8 mouse cellular contexts compared by ENCODE assay signal in the genomic region with DNA sequence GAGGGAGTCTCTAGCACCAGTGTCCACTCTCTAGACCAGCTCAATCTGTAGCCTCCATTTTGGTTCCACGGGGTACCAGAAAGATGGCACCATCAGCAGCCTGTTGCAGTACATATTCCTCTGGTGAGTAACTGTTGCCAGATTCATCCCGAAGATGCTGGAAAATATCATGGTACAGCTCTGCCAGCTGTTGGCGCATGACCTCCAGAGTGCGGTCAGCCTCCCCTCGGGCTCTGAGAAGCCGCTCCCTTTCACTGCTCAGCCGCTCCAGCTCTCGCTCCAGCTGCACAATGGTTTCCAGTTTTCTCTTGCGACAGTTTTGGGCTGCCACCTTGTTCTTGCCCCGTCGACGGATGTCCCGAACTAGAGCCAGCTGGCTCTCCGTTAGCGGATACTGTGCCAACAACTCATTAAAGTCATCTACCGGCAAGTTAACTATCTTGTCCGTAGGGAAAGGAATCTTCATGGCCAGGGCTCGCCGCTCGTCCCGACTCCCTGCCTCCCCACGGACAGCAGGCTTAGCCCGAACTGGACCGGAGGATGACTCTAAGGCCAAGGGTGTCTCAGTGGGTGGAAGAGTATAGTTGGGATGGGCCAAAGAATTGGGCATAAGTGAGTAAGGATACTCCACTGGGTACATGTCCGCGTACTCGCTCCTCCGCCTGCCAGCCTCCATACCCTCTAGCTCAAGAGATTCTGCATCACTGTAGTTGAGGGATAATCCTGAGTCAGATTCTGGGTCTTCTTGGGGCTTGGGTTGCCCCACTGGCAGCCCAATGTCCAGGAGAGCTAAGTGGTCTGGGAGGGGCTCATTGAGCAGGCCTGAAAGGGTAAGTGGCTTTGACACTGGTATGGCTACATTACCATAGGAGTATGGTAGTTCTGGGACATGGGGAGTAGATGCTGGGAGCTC. TPM values are rescaled to one million over a fixed set of nuclear protein-coding genes. Genes with fewer than 3 reads are reported as not detected.
DNase-seq lines count a peak whose midpoint lies in the region; ATAC-seq lines count a peak whose summit lies in the region.

No protein-coding gene starts in this region.

- no peak overlapping the region for H3K27ac ChIP-seq in intestine, embryonic 14.5 days (ENCODE audit: low read depth)
- no peak overlapping the region for H3K27ac ChIP-seq in intestine, embryonic 15.5 days
- H3K27ac ChIP-seq in forebrain, embryonic 14.5 days (ENCODE audit: low read depth, low read length): no peak overlapping the region
- H3K27ac ChIP-seq in limb, embryonic 12.5 days: no peak overlapping the region

- H3K4me3 ChIP-seq in intestine, embryonic 14.5 days (ENCODE audit: low read depth, low read length): no peak overlapping the region
- H3K4me3 ChIP-seq in intestine, embryonic 15.5 days (replicated peaks): no peak overlapping the region
- H3K4me3 ChIP-seq in forebrain, embryonic 14.5 days (ENCODE audit: low read depth, low read length): no peak overlapping the region
- H3K4me3 ChIP-seq in limb, embryonic 12.5 days (replicated peaks): no peak overlapping the region

- H3K4me2 ChIP-seq in intestine, embryonic 14.5 days (ENCODE audit: low read length): no peak overlapping the region
- H3K4me2 ChIP-seq in intestine, embryonic 15.5 days (replicated peaks): no peak overlapping the region
- H3K4me2 ChIP-seq in forebrain, embryonic 14.5 days (ENCODE audit: low read length): no peak overlapping the region
- H3K4me2 ChIP-seq in limb, embryonic 12.5 days: no peak overlapping the region

- intact Hi-C loops in left cerebral cortex, postnatal 36 days (cut with DNase I): loop anchor here (2.0 kb wide), 1 partner anchor 58 kb away; no protein-coding TSS in a partner anchor

- peaks cover 49% of the 10 kb centered on the region for H3K36me3 ChIP-seq in intestine, embryonic 14.5 days (ENCODE audit: control insufficient read depth, insufficient read depth, low read length)
- peaks cover 32% of the 10 kb centered on the region for H3K36me3 ChIP-seq in intestine, embryonic 15.5 days
- H3K36me3 ChIP-seq in forebrain, embryonic 14.5 days (ENCODE audit: control insufficient read depth, insufficient read depth, low read length): peaks cover 54% of the 10 kb centered on the region
- H3K36me3 ChIP-seq in limb, embryonic 12.5 days: peaks cover 53% of the 10 kb centered on the region

- 83% methylated on average over 28 of the region's 28 CpGs for WGBS in intestine, embryonic 14.5 days
- WGBS in intestine, embryonic 15.5 days: 80% methylated on average over 28 of the region's 28 CpGs
- WGBS in forebrain, embryonic 14.5 days: 80% methylated on average over 28 of the region's 28 CpGs
- 86% methylated on average over 28 of the region's 28 CpGs for WGBS in limb, embryonic 12.5 days

- H3K9ac ChIP-seq in intestine, embryonic 14.5 days (ENCODE audit: low read length): no peak overlapping the region
- H3K9ac ChIP-seq in intestine, embryonic 15.5 days: no peak overlapping the region
- no peak overlapping the region for H3K9ac ChIP-seq in forebrain, embryonic 14.5 days (ENCODE audit: low read length)
- H3K9ac ChIP-seq in limb, embryonic 12.5 days (replicated peaks): no peak overlapping the region

- no peaks in the 10 kb centered on the region for H3K9me3 ChIP-seq in intestine, embryonic 14.5 days (ENCODE audit: control insufficient read depth, low read length)
- no peaks in the 10 kb centered on the region for H3K9me3 ChIP-seq in intestine, embryonic 15.5 days
- no peaks in the 10 kb centered on the region for H3K9me3 ChIP-seq in forebrain, embryonic 14.5 days (replicated peaks; ENCODE audit: control insufficient read depth, low read length)
- H3K9me3 ChIP-seq in limb, embryonic 12.5 days: no peaks in the 10 kb centered on the region

- ATAC-seq in intestine, embryonic 14.5 days (replicated peaks; ENCODE audit: low FRiP score, low TSS enrichment, low read depth): peak; percentile 10
- no peak for ATAC-seq in intestine, embryonic 15.5 days
- ATAC-seq in forebrain, embryonic 14.5 days: peak; percentile 18; the same call in 1 of the 2 replicates
- peak; percentile 35; the same call in 1 of the 2 replicates for ATAC-seq in limb, embryonic 12.5 days (ENCODE audit: insufficient number of reproducible peaks, insufficient read depth, low FRiP score, low TSS enrichment, low read depth)
- ATAC-seq in monocyte, adult 5-6 weeks (replicated peaks; ENCODE audit: insufficient number of reproducible peaks, low FRiP score, low TSS enrichment, poor library complexity, severe bottlenecking): no peak

- peak; percentile 63 for DNase-seq in intestine, embryonic 14.5 days (ENCODE audit: low spot score)
- peak; percentile 62 for DNase-seq in Muller cell, postnatal 12 days (ENCODE audit: inconsistent ontology term)
- DNase-seq in forebrain, embryonic 14.5 days (ENCODE audit: low spot score): no peak
- DNase-seq in left cerebral cortex, postnatal 36 days (ENCODE audit: low spot score in 2 of 2): no peak
- DNase-seq in urinary bladder, adult 18-20 months (ENCODE audit: low spot score in 2 of 2): no peak

- H3K4me1 ChIP-seq in intestine, embryonic 14.5 days (replicated peaks; ENCODE audit: control insufficient read depth, insufficient read depth, low read length): 0 out of 2 replicates have a peak, but pooled peaks cover 7% of the 10 kb centered on the region
- no peaks in the 10 kb centered on the region for H3K4me1 ChIP-seq in intestine, embryonic 15.5 days (replicated peaks)
- H3K4me1 ChIP-seq in forebrain, embryonic 14.5 days (ENCODE audit: control insufficient read depth, insufficient read depth, low read length): peaks cover 5% of the 10 kb centered on the region; the same call in 1 of the 2 replicates
- peaks cover 12% of the 10 kb centered on the region for H3K4me1 ChIP-seq in limb, embryonic 12.5 days (replicated peaks)

- no peaks in the 10 kb centered on the region for H3K27me3 ChIP-seq in intestine, embryonic 14.5 days (replicated peaks; ENCODE audit: control insufficient read depth, insufficient read depth, low read length)
- H3K27me3 ChIP-seq in intestine, embryonic 15.5 days (replicated peaks): no peaks in the 10 kb centered on the region
- no peaks in the 10 kb centered on the region for H3K27me3 ChIP-seq in forebrain, embryonic 14.5 days (replicated peaks; ENCODE audit: control insufficient read depth, insufficient read depth, low read length)
- 0 out of 2 replicates have a peak, but pooled peaks cover 2% of the 10 kb centered on the region for H3K27me3 ChIP-seq in limb, embryonic 12.5 days

RNA-seq across cellular contexts. Expression of a gene that starts 8.4 kb away (rescaled TPM):
- 837 and 906 TPM in 2 replicates for polyA plus RNA-seq in intestine, embryonic 14.5 days (2014; fragmentation: Nextera tagmentation; extraction: Ambion mirVana)
- 652 and 741 TPM in 2 replicates for polyA plus RNA-seq in intestine, embryonic 15.5 days (2015; fragmentation: Nextera tagmentation; extraction: Ambion mirVana)
- polyA plus RNA-seq in forebrain, embryonic 14.5 days (2014; fragmentation: Nextera tagmentation; extraction: Ambion mirVana): 790 and 857 TPM in 2 replicates
- 1,378 and 1,438 TPM in 2 replicates for polyA plus RNA-seq in limb, embryonic 12.5 days (2016; fragmentation: Nextera tagmentation; extraction: Ambion mirVana)
- 100 to 1,000 TPM; 199 to 232 TPM for total RNA-seq in left cerebral cortex, postnatal 36 days (2021)
- total RNA-seq in monocyte, adult 5-6 weeks (2017): 482 to 520 TPM (median 483 TPM) in 3 replicates

RNA-seq across cellular contexts. Expression of a gene that starts 9.0 kb away (rescaled TPM):
- 118 and 123 TPM in 2 replicates for polyA plus RNA-seq in intestine, embryonic 14.5 days (2014; fragmentation: Nextera tagmentation; extraction: Ambion mirVana)
- polyA plus RNA-seq in intestine, embryonic 15.5 days (2015; fragmentation: Nextera tagmentation; extraction: Ambion mirVana): 86.7 and 98.0 TPM in 2 replicates
- polyA plus RNA-seq in forebrain, embryonic 14.5 days (2014; fragmentation: Nextera tagmentation; extraction: Ambion mirVana): 154 and 164 TPM in 2 replicates
- 201 and 206 TPM in 2 replicates for polyA plus RNA-seq in limb, embryonic 12.5 days (2016; fragmentation: Nextera tagmentation; extraction: Ambion mirVana)
- 100 to 1,000 TPM; 158 to 174 TPM for total RNA-seq in left cerebral cortex, postnatal 36 days (2021)
- 13.2 to 43.8 TPM (median 33.9 TPM) in 3 replicates for total RNA-seq in monocyte, adult 5-6 weeks (2017)

RNA-seq across cellular contexts. Expression of a gene that starts 9.5 kb away (rescaled TPM):
- 1.8 and 1.9 TPM in 2 replicates for polyA plus RNA-seq in intestine, embryonic 14.5 days (2014; fragmentation: Nextera tagmentation; extraction: Ambion mirVana)
- polyA plus RNA-seq in intestine, embryonic 15.5 days (2015; fragmentation: Nextera tagmentation; extraction: Ambion mirVana): 3.5 and 4.9 TPM in 2 replicates
- polyA plus RNA-seq in forebrain, embryonic 14.5 days (2014; fragmentation: Nextera tagmentation; extraction: Ambion mirVana): 0.42 and 1.1 TPM in 2 replicates
- 4.6 and 4.7 TPM in 2 replicates for polyA plus RNA-seq in limb, embryonic 12.5 days (2016; fragmentation: Nextera tagmentation; extraction: Ambion mirVana)
- total RNA-seq in left cerebral cortex, postnatal 36 days (2021): not detected
- total RNA-seq in monocyte, adult 5-6 weeks (2017): 85.2 to 136 TPM (median 112 TPM) in 3 replicates

RNA-seq across cellular contexts. Expression of a gene that starts 23.9 kb away (rescaled TPM):
- 266 and 283 TPM in 2 replicates for polyA plus RNA-seq in intestine, embryonic 14.5 days (2014; fragmentation: Nextera tagmentation; extraction: Ambion mirVana)
- 259 and 262 TPM in 2 replicates for polyA plus RNA-seq in intestine, embryonic 15.5 days (2015; fragmentation: Nextera tagmentation; extraction: Ambion mirVana)
- 261 and 271 TPM in 2 replicates for polyA plus RNA-seq in forebrain, embryonic 14.5 days (2014; fragmentation: Nextera tagmentation; extraction: Ambion mirVana)
- polyA plus RNA-seq in limb, embryonic 12.5 days (2016; fragmentation: Nextera tagmentation; extraction: Ambion mirVana): 252 and 259 TPM in 2 replicates
- total RNA-seq in left cerebral cortex, postnatal 36 days (2021): 10 to 100 TPM; 87.8 to 95.9 TPM
- total RNA-seq in monocyte, adult 5-6 weeks (2017): 47.5 to 52.5 TPM (median 50.3 TPM) in 3 replicates

Comparison
In these comparisons a context has a peak if more than half of its experiments do, and no peak if none do; other contexts are left out.
1. ATAC-seq: peak in intestine, embryonic 14.5 days (single experiment), forebrain, embryonic 14.5 days (single experiment) and limb, embryonic 12.5 days (single experiment); none in intestine, embryonic 15.5 days (single experiment) and monocyte, adult 5-6 weeks (single experiment).
2. DNase-seq: peak in intestine, embryonic 14.5 days (single experiment) and Muller cell, postnatal 12 days (single experiment); none in forebrain, embryonic 14.5 days (single experiment), left cerebral cortex, postnatal 36 days (0 of 2) and urinary bladder, adult 18-20 months (0 of 2).